Mouse (Mus musculus): ENCODE measurements around the gene Arhgef17. TPM values are rescaled to one million over a fixed set of nuclear protein-coding genes. Genes with fewer than 3 reads are reported as not detected.

Arhgef17 gene
- polyA plus RNA-seq, 1 experiment from 2014 or later = 10.2 TPM

GRCm38 (mm10) chr7:100908567-100908966 lies 23.3 kb downstream of the Arhgef17 start:
- H3K27ac ChIP-seq (ENCODE audit: low read length) = no peak overlapping the region
- WGBS = 34% methylated on average over 8 of the region's 8 CpGs
- no peaks in the 10 kb centered on the region for H3K9me3 ChIP-seq (ENCODE audit: control insufficient read depth, low read length)
- no peak overlapping the region for H3K4me3 ChIP-seq (replicated peaks; ENCODE audit: low read length)
- H3K9ac ChIP-seq (replicated peaks; ENCODE audit: low read depth, low read length) = no peak overlapping the region
- H3K4me1 ChIP-seq (replicated peaks; ENCODE audit: control insufficient read depth, insufficient read depth, low read length) = peaks cover 13% of the 10 kb centered on the region
- no peaks in the 10 kb centered on the region for H3K27me3 ChIP-seq (replicated peaks; ENCODE audit: control insufficient read depth, insufficient read depth, low read length)
- 0 out of 2 replicates have a peak, but pooled peaks have one; percentile 14 for ATAC-seq
- no peaks in the 10 kb centered on the region for H3K36me3 ChIP-seq (ENCODE audit: control insufficient read depth, insufficient read depth)
- H3K4me2 ChIP-seq (ENCODE audit: low read length) = no peak overlapping the region

- Histone ChIP-seq H3K4me3 (replicated peaks; ENCODE audit: low read length) (no peak overlapping the region), H3K9me3 (ENCODE audit: control insufficient read depth, low read length) (no peaks in the 10 kb centered on the region), H3K4me1 (replicated peaks; ENCODE audit: control insufficient read depth, insufficient read depth, low read length) (peaks cover 13% of the 10 kb centered on the region), H3K9ac (replicated peaks; ENCODE audit: low read depth, low read length) (no peak overlapping the region), H3K27me3 (replicated peaks; ENCODE audit: control insufficient read depth, insufficient read depth, low read length) (no peaks in the 10 kb centered on the region), H3K4me2 (ENCODE audit: low read length) (no peak overlapping the region), H3K27ac (ENCODE audit: low read length) (no peak overlapping the region), H3K36me3 (ENCODE audit: control insufficient read depth, insufficient read depth) (no peaks in the 10 kb centered on the region)
- ATAC-seq = no peak
- 77% methylated on average over 8 of the region's 8 CpGs for WGBS
Measured at GRCm38 (mm10) chr7:100908061-100908460, 23.8 kb downstream of the Arhgef17 start.

- H3K4me1 ChIP-seq (replicated peaks; ENCODE audit: control insufficient read depth, insufficient read depth, low read length) = peaks cover 13% of the 10 kb centered on the region
- H3K4me2 ChIP-seq (ENCODE audit: low read length) = no peak overlapping the region
- H3K27ac ChIP-seq (ENCODE audit: low read length) = no peak overlapping the region
- no peaks in the 10 kb centered on the region for H3K36me3 ChIP-seq (ENCODE audit: control insufficient read depth, insufficient read depth)
- H3K27me3 ChIP-seq (replicated peaks; ENCODE audit: control insufficient read depth, insufficient read depth, low read length) = no peaks in the 10 kb centered on the region
- no peaks in the 10 kb centered on the region for H3K9me3 ChIP-seq (ENCODE audit: control insufficient read depth, low read length)
- peak; percentile 49 for ATAC-seq
- WGBS = 4% methylated on average over 1 of the region's 1 CpGs
- no peak overlapping the region for H3K4me3 ChIP-seq (replicated peaks; ENCODE audit: low read length)
- no peak overlapping the region for H3K9ac ChIP-seq (replicated peaks; ENCODE audit: low read depth, low read length)
Measured at GRCm38 (mm10) chr7:100907231-100907630, 24.7 kb downstream of the Arhgef17 start.

GRCm38 (mm10) chr7:100906029-100906789 lies 25.7 kb downstream of the Arhgef17 start:
- no peak overlapping the region for H3K4me3 ChIP-seq (replicated peaks; ENCODE audit: low read length)
- no peaks in the 10 kb centered on the region for H3K36me3 ChIP-seq (ENCODE audit: control insufficient read depth, insufficient read depth)
- no peak overlapping the region for H3K4me2 ChIP-seq (ENCODE audit: low read length)
- H3K27ac ChIP-seq (ENCODE audit: low read length) = no peak overlapping the region
- no peaks in the 10 kb centered on the region for H3K27me3 ChIP-seq (replicated peaks; ENCODE audit: control insufficient read depth, insufficient read depth, low read length)
- ATAC-seq = no peak
- WGBS = 86% methylated on average over 10 of the region's 10 CpGs
- peaks cover 5% of the 10 kb centered on the region; the same call in 1 of the 2 replicates for H3K4me1 ChIP-seq (replicated peaks; ENCODE audit: control insufficient read depth, insufficient read depth, low read length)
- no peak overlapping the region for H3K9ac ChIP-seq (replicated peaks; ENCODE audit: low read depth, low read length)
- no peaks in the 10 kb centered on the region for H3K9me3 ChIP-seq (ENCODE audit: control insufficient read depth, low read length)

DNA sequence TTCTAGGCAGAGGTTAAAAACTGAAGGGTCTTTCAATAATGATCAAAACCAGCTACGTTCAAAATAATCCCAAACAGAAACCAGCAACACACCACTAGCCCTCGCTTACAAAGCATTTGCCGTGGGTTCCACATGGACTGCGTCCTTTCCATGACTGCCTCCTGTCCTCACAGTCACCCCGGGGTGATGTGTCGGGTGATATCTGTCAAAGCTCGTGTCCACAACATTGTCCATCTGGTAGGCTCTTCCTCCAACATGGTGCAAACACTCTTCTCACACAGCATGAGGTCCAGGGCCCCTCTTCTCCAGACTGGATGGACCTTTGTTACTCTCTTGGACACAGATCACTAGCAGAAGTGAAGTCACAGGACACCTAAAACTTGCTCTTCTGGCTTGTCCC lies 26.9 kb downstream of the Arhgef17 start:
- H3K9ac ChIP-seq (replicated peaks; ENCODE audit: low read depth, low read length) = no peak overlapping the region; the same call in 1 of the 2 replicates
- WGBS = 94% methylated on average over 7 of the region's 7 CpGs
- H3K27ac ChIP-seq (ENCODE audit: low read length) = no peak overlapping the region
- no peak overlapping the region for H3K4me3 ChIP-seq (replicated peaks; ENCODE audit: low read length)
- H3K27me3 ChIP-seq (replicated peaks; ENCODE audit: control insufficient read depth, insufficient read depth, low read length) = no peaks in the 10 kb centered on the region
- no peak overlapping the region for H3K4me2 ChIP-seq (ENCODE audit: low read length)
- ATAC-seq = no peak
- peaks cover 3% of the 10 kb centered on the region; the same call in 1 of the 2 replicates for H3K4me1 ChIP-seq (replicated peaks; ENCODE audit: control insufficient read depth, insufficient read depth, low read length)
- H3K9me3 ChIP-seq (ENCODE audit: control insufficient read depth, low read length) = no peaks in the 10 kb centered on the region
- H3K36me3 ChIP-seq (ENCODE audit: control insufficient read depth, insufficient read depth) = no peaks in the 10 kb centered on the region

GRCm38 (mm10) chr7:100904612-100905011 lies 27.3 kb downstream of the Arhgef17 start:
- 94% methylated on average over 5 of the region's 5 CpGs for WGBS
- Histone ChIP-seq H3K4me2 (ENCODE audit: low read length) (no peak overlapping the region), H3K36me3 (ENCODE audit: control insufficient read depth, insufficient read depth) (no peaks in the 10 kb centered on the region), H3K27me3 (replicated peaks; ENCODE audit: control insufficient read depth, insufficient read depth, low read length) (no peaks in the 10 kb centered on the region), H3K9me3 (ENCODE audit: control insufficient read depth, low read length) (no peaks in the 10 kb centered on the region), H3K4me3 (replicated peaks; ENCODE audit: low read length) (no peak overlapping the region), H3K27ac (ENCODE audit: low read length) (no peak overlapping the region), H3K9ac (replicated peaks; ENCODE audit: low read depth, low read length) (no peak overlapping the region; the same call in 1 of the 2 replicates), H3K4me1 (replicated peaks; ENCODE audit: control insufficient read depth, insufficient read depth, low read length) (peaks cover 3% of the 10 kb centered on the region; the same call in 1 of the 2 replicates)
- no peak for ATAC-seq

DNA sequence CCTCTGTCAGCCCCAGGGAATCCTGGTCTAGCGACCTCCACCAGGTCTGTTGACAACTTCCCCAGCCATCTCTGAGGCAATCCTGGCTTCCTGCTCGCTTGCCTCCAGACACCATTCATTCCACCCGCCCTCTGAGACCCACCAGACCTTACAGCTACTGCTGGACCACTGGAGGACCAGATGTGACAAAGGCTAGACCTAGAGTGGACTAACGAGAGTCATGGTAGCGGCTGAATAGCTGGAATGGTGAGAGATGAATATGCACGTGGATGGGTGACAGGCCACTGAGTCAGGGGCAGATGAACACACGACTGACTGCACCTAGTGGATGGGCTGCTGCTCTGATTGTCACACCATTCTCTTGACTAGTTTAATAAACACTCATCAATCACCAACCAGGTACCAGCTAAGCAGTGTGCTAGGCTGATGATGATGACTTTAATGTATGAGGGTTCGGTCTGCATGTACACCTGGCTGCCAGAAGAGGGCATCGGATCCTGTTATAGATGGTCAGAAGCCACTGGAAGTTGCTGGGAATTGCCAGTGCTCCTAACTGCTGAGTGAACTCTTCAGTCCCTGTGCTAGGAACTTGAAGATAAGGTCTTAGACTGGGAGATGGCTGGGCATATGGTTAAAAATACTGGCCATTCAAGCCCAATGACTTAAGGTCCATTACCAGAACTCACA lies 29.3 kb downstream of the Arhgef17 start:
- no peak overlapping the region for H3K4me3 ChIP-seq (replicated peaks; ENCODE audit: low read length)
- H3K4me2 ChIP-seq (ENCODE audit: low read length) = no peak overlapping the region
- no peaks in the 10 kb centered on the region for H3K36me3 ChIP-seq (ENCODE audit: control insufficient read depth, insufficient read depth)
- no peak for ATAC-seq
- no peaks in the 10 kb centered on the region for H3K27me3 ChIP-seq (replicated peaks; ENCODE audit: control insufficient read depth, insufficient read depth, low read length)
- no peaks in the 10 kb centered on the region for H3K9me3 ChIP-seq (ENCODE audit: control insufficient read depth, low read length)
- no peak overlapping the region for H3K9ac ChIP-seq (replicated peaks; ENCODE audit: low read depth, low read length)
- H3K27ac ChIP-seq (ENCODE audit: low read length) = no peak overlapping the region
- WGBS = 79% methylated on average over 9 of the region's 9 CpGs
- peaks cover 3% of the 10 kb centered on the region; the same call in 1 of the 2 replicates for H3K4me1 ChIP-seq (replicated peaks; ENCODE audit: control insufficient read depth, insufficient read depth, low read length)

DNA sequence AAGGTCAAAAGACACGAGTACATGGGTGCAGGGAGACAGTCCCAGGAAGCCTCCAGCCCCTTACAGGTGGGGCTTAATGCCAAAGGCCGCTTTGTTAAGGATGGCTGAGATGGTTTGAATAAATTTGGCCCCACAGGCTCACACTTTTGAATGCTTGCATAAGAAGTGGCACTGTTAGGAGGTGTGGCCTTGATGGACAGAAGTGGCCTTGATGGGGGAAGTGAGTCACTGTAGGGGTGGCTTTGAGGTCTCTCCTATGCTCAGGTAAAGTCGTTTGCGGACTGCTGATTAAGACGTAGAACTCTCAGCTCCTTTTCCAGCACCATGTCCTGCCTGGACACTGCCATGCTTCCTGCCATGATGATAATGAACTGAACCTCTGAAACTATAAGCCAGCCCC lies 34.1 kb downstream of the Arhgef17 start:
- Histone ChIP-seq H3K4me1 (replicated peaks; ENCODE audit: control insufficient read depth, insufficient read depth, low read length) (peaks cover 20% of the 10 kb centered on the region), H3K4me3 (replicated peaks; ENCODE audit: low read length) (no peak overlapping the region), H3K36me3 (ENCODE audit: control insufficient read depth, insufficient read depth) (no peaks in the 10 kb centered on the region), H3K27me3 (replicated peaks; ENCODE audit: control insufficient read depth, insufficient read depth, low read length) (no peaks in the 10 kb centered on the region), H3K4me2 (ENCODE audit: low read length) (no peak overlapping the region), H3K9me3 (ENCODE audit: control insufficient read depth, low read length) (no peaks in the 10 kb centered on the region), H3K27ac (ENCODE audit: low read length) (no peak overlapping the region), H3K9ac (replicated peaks; ENCODE audit: low read depth, low read length) (no peak overlapping the region)
- no peak for ATAC-seq
- 78% methylated on average over 5 of the region's 5 CpGs for WGBS

DNA sequence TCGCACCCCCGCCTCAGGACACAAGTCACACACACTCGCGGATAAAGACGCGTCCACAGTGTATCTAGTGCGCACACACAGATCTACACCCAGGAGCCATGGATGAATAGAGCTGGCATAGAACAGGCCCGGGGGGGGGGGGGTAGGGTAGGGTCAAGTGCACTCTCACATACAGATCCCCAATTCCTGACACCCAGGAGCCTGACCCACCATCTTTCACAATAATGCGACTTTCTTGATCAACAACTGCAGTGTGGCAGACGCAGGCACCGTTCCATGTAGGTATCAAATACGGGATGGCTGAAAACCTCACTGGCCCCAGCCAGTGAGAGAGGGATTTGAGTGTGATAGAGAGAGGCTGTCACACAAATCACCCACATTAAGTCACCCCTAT lies 37.1 kb downstream of the Arhgef17 start:
- Histone ChIP-seq H3K9ac (replicated peaks; ENCODE audit: low read depth, low read length) (peak overlapping the region; percentile 89), H3K27me3 (replicated peaks; ENCODE audit: control insufficient read depth, insufficient read depth, low read length) (no peaks in the 10 kb centered on the region), H3K9me3 (ENCODE audit: control insufficient read depth, low read length) (no peaks in the 10 kb centered on the region), H3K4me2 (ENCODE audit: low read length) (peak overlapping the region; percentile 81), H3K27ac (ENCODE audit: low read length) (no peak overlapping the region; the same call in 1 of the 2 replicates), H3K4me3 (replicated peaks; ENCODE audit: low read length) (peak overlapping the region; percentile 63), H3K4me1 (replicated peaks; ENCODE audit: control insufficient read depth, insufficient read depth, low read length) (peaks cover 28% of the 10 kb centered on the region), H3K36me3 (ENCODE audit: control insufficient read depth, insufficient read depth) (no peaks in the 10 kb centered on the region)
- WGBS = 6% methylated on average over 12 of the region's 12 CpGs
- peak; percentile 41; the same call in 1 of the 2 replicates for ATAC-seq

Data from forebrain, embryonic 16.5 days (tissue).